Mouse (Mus musculus) forebrain, embryonic 11.5 days (tissue): Measurements from ENCODE around the gene Htr5b. TPM values are rescaled to one million over a fixed set of nuclear protein-coding genes. Genes with fewer than 3 reads are reported as not detected.

ENCODE experiments used
- ATAC-seq: fragments of 200-750 bp; cut with Nextera tagmentation; replicated peaks from 2 replicates; pipeline ENCODE4 v1.8.0; 2017; ENCODE audit warnings: moderate TSS enrichment; ENCODE audit not compliant: low FRiP score
- DNase-seq: peaks from one replicate; pipeline ENCODE4 v3.0.0-alpha.2; 2017; ENCODE audit warnings: low spot score
- H3K27ac ChIP-seq: fragments of 300-500 bp; sonication (generic); 2 replicates; pipeline ENCODE4 v1.5.1; 2014; ENCODE audit warnings: low read depth, low read length
- H3K27me3 ChIP-seq: fragments of 300-500 bp; sonication (generic); 2 replicates; pipeline ENCODE4 v1.6.1; 2014; ENCODE audit warnings: mild to moderate bottlenecking, low read length, mixed read lengths; ENCODE audit not compliant: control insufficient read depth, insufficient read depth
- H3K36me3 ChIP-seq: fragments of 300-500 bp; sonication (generic); 2 replicates; pipeline ENCODE4 v1.6.1; 2014; ENCODE audit warnings: mild to moderate bottlenecking, low read length, moderate library complexity, mixed read lengths; ENCODE audit not compliant: control insufficient read depth, insufficient read depth
- H3K4me1 ChIP-seq: fragments of 300-500 bp; sonication (generic); replicated peaks from 2 replicates; pipeline ENCODE4 v1.6.1; 2014; ENCODE audit warnings: low read length, mixed read lengths; ENCODE audit not compliant: control insufficient read depth, insufficient read depth
- H3K4me2 ChIP-seq: fragments of 300-500 bp; sonication (generic); 2 replicates; pipeline ENCODE4 v1.6.1; 2014; ENCODE audit warnings: low read depth, mild to moderate bottlenecking, low read length, moderate library complexity, mixed read lengths; ENCODE audit not compliant: severe bottlenecking
- H3K4me3 ChIP-seq: fragments of 300-500 bp; sonication (generic); 2 replicates; pipeline ENCODE4 v1.5.1; 2014; ENCODE audit warnings: low read depth, low read length
- H3K9ac ChIP-seq: fragments of 300-500 bp; sonication (generic); 2 replicates; pipeline ENCODE4 v1.6.1; 2014; ENCODE audit warnings: low read length
- H3K9me3 ChIP-seq: fragments of 300-500 bp; sonication (generic); 2 replicates; pipeline ENCODE4 v1.6.1; 2016; ENCODE audit warnings: low read length, mixed read lengths; ENCODE audit not compliant: control insufficient read depth
- WGBS: fragments of 180-500 bp; shearing (Covaris S2); extraction: QIAGEN DNeasy Blood & Tissue Kit; methylation state at CpG from one replicate; pipeline ENCODE4 v1.1.7; 2014; 5-methylcytosine and 5-hydroxymethylcytosine counted together
- polyA plus RNA-seq: library from polyadenylated mRNA; unstranded; fragments of >200 nt; fragmentation: Nextera tagmentation; extraction: Ambion mirVana; gene quantifications from 2 replicates; pipeline ENCODE4 v1.2.1, GENCODE M21; 2014

Gene Htr5b
- 0.19 and 0.44 TPM in 2 replicates for polyA plus RNA-seq

- H3K9me3 ChIP-seq = no peaks in the 10 kb centered on the region
- peaks cover 5% of the 10 kb centered on the region; the same call in 1 of the 2 replicates for H3K4me1 ChIP-seq
- peak; percentile 96 for ATAC-seq
- H3K4me2 ChIP-seq = peak within 1 kb of the TSS; percentile 64
- peak within 1 kb of the TSS; percentile 21 for H3K4me3 ChIP-seq
- peak; percentile 77 for DNase-seq
- H3K9ac ChIP-seq = no peak within 1 kb of the TSS
- H3K27ac ChIP-seq = no peak within 1 kb of the TSS
- WGBS = 8% methylated on average over 11 of the region's 11 CpGs
- peaks cover 18% of the 10 kb centered on the region for H3K27me3 ChIP-seq
- H3K36me3 ChIP-seq = no peaks in the 10 kb centered on the region
Observed at GRCm38 (mm10) chr1:121528399-121528720, at the start of gene Htr5b. Gene Htr5b, minus strand, starts transcription at chr1:121528465.

GRCm38 (mm10) chr1:121577491-121577890 lies 49.2 kb upstream of the Htr5b start:
- ATAC-seq = peak; percentile 64; the same call in 1 of the 2 replicates
- no peaks in the 10 kb centered on the region for H3K4me1 ChIP-seq

GRCm38 (mm10) chr1:121570522-121570921 lies 42.3 kb upstream of the Htr5b start:
- Histone ChIP-seq H3K27ac (no peak overlapping the region), H3K27me3 (no peaks in the 10 kb centered on the region), H3K9me3 (no peaks in the 10 kb centered on the region), H3K4me3 (no peak overlapping the region), H3K4me2 (no peak overlapping the region), H3K9ac (no peak overlapping the region), H3K36me3 (no peaks in the 10 kb centered on the region), H3K4me1 (no peaks in the 10 kb centered on the region; the same call in 1 of the 2 replicates)
- no peak for DNase-seq
- WGBS = 88% methylated on average over 7 of the region's 7 CpGs
- no peak for ATAC-seq

More at GRCm38 (mm10) chr1:121577491-121577890, 49.2 kb upstream of the Htr5b start:
- WGBS = 12% methylated on average over 1 of the region's 1 CpGs
- H3K27me3 ChIP-seq = no peaks in the 10 kb centered on the region
- H3K4me2 ChIP-seq = no peak overlapping the region
- no peak overlapping the region for H3K9ac ChIP-seq
- DNase-seq = no peak
- H3K4me3 ChIP-seq = no peak overlapping the region
- no peaks in the 10 kb centered on the region for H3K9me3 ChIP-seq
- no peak overlapping the region for H3K27ac ChIP-seq
- no peaks in the 10 kb centered on the region for H3K36me3 ChIP-seq

- 7% methylated on average over 53 of the region's 53 CpGs for WGBS
Observed at GRCm38 (mm10) chr1:121567521-121568489, 39.5 kb upstream of the Htr5b start, which contains the start of gene Ddx18. Gene Ddx18, minus strand, starts transcription at chr1:121567989.

GRCm38 (mm10) chr1:121557861-121558260 lies 29.6 kb upstream of the Htr5b start:
- Histone ChIP-seq H3K4me2 (no peak overlapping the region), H3K27me3 (no peaks in the 10 kb centered on the region), H3K27ac (no peak overlapping the region), H3K4me3 (no peak overlapping the region), H3K9ac (no peak overlapping the region), H3K4me1 (no peaks in the 10 kb centered on the region), H3K36me3 (peaks cover 18% of the 10 kb centered on the region), H3K9me3 (no peaks in the 10 kb centered on the region)
- no peak for ATAC-seq
- no peak for DNase-seq
- WGBS = 97% methylated on average over 5 of the region's 5 CpGs

More at GRCm38 (mm10) chr1:121567521-121568489, 39.5 kb upstream of the Htr5b start, which contains the start of gene Ddx18:
- DNase-seq (peak; percentile 98), ATAC-seq (peak; percentile 97)
- H3K4me1 ChIP-seq = no peaks in the 10 kb centered on the region; the same call in 1 of the 2 replicates
- H3K27ac ChIP-seq = no peak within 1 kb of the TSS
- H3K36me3 ChIP-seq = peaks cover 11% of the 10 kb centered on the region
- no peaks in the 10 kb centered on the region for H3K9me3 ChIP-seq
- H3K4me2 ChIP-seq = peak within 1 kb of the TSS; percentile 68
- H3K4me3 ChIP-seq = peak within 1 kb of the TSS; percentile 76
- H3K27me3 ChIP-seq = no peaks in the 10 kb centered on the region
- peak within 1 kb of the TSS; percentile 74 for H3K9ac ChIP-seq

- peaks cover 5% of the 10 kb centered on the region for H3K36me3 ChIP-seq
- DNase-seq = no peak
Observed at GRCm38 (mm10) chr1:121551457-121551835, 23.2 kb upstream of the Htr5b start.

GRCm38 (mm10) chr1:121550801-121551456 lies 22.7 kb upstream of the Htr5b start:
- H3K27me3 ChIP-seq = no peaks in the 10 kb centered on the region
- DNase-seq (no peak), ATAC-seq (no peak)
- H3K4me3 ChIP-seq = no peak overlapping the region
- no peaks in the 10 kb centered on the region for H3K9me3 ChIP-seq
- H3K36me3 ChIP-seq = peaks cover 4% of the 10 kb centered on the region
- no peak overlapping the region for H3K4me2 ChIP-seq
- H3K27ac ChIP-seq = no peak overlapping the region
- H3K9ac ChIP-seq = no peak overlapping the region
- no peaks in the 10 kb centered on the region for H3K4me1 ChIP-seq
- WGBS = 88% methylated on average over 16 of the region's 16 CpGs

More at GRCm38 (mm10) chr1:121551457-121551835, 23.2 kb upstream of the Htr5b start:
- Histone ChIP-seq H3K4me1 (no peaks in the 10 kb centered on the region), H3K27ac (no peak overlapping the region), H3K4me3 (no peak overlapping the region), H3K4me2 (no peak overlapping the region), H3K9me3 (no peaks in the 10 kb centered on the region), H3K9ac (no peak overlapping the region), H3K27me3 (no peaks in the 10 kb centered on the region)
- ATAC-seq = no peak
- WGBS = 93% methylated on average over 7 of the region's 7 CpGs

- Histone ChIP-seq H3K9ac (no peak overlapping the region), H3K4me2 (no peak overlapping the region), H3K4me3 (no peak overlapping the region), H3K36me3 (peaks cover 4% of the 10 kb centered on the region), H3K9me3 (no peaks in the 10 kb centered on the region), H3K27me3 (no peaks in the 10 kb centered on the region), H3K27ac (no peak overlapping the region), H3K4me1 (no peaks in the 10 kb centered on the region)
- 65% methylated on average over 4 of the region's 4 CpGs for WGBS
- no peak for ATAC-seq
- DNase-seq = no peak
Observed at GRCm38 (mm10) chr1:121549456-121549855, 21.2 kb upstream of the Htr5b start.
